Mouse (Mus musculus) testis, adult 2 months (tissue): Measurements from ENCODE around the gene Masp1. TPM values are rescaled to one million over a fixed set of nuclear protein-coding genes. Genes with fewer than 3 reads are reported as not detected.

Experiments used
- H3K27ac ChIP-seq: fragments of 200-500 bp; 2 replicates; pipeline ENCODE4 v1.5.1; 2012; ENCODE audit warnings: low read depth, low read length; ENCODE audit not compliant: control insufficient read depth, insufficient read depth
- H3K27me3 ChIP-seq: fragments of 200-500 bp; 2 replicates; pipeline ENCODE4 v1.6.1; 2012; ENCODE audit warnings: mild to moderate bottlenecking, low read length, moderate library complexity; ENCODE audit not compliant: control insufficient read depth, insufficient read depth
- H3K36me3 ChIP-seq: fragments of 200-500 bp; 2 replicates; pipeline ENCODE4 v1.6.1; 2012; ENCODE audit warnings: mild to moderate bottlenecking, low read length; ENCODE audit not compliant: control insufficient read depth, insufficient read depth
- H3K4me1 ChIP-seq: fragments of 200-500 bp; 2 replicates; pipeline ENCODE4 v1.6.1; 2012; ENCODE audit warnings: low read length; ENCODE audit not compliant: control insufficient read depth, insufficient read depth
- H3K4me3 ChIP-seq: fragments of 200-500 bp; 2 replicates; pipeline ENCODE4 v1.5.1; 2012; ENCODE audit warnings: low read depth, mild to moderate bottlenecking, low read length, moderate library complexity, mixed read lengths; ENCODE audit not compliant: control insufficient read depth
- CTCF ChIP-seq: fragments of 200-500 bp; IDR thresholded peaks from 2 replicates; pipeline ENCODE4 v1.5.1; 2012; ENCODE audit warnings: low read depth, mild to moderate bottlenecking, inconsistent platforms, low read length, moderate library complexity; ENCODE audit not compliant: control insufficient read depth, insufficient read depth, insufficient replicate concordance
- POLR2A ChIP-seq: fragments of 200-500 bp; IDR thresholded peaks from 2 replicates; pipeline ENCODE4 v1.6.1; 2012; ENCODE audit warnings: low read depth, mild to moderate bottlenecking, inconsistent platforms, low read length, moderate library complexity; ENCODE audit not compliant: control insufficient read depth
- polyA plus RNA-seq: library from polyadenylated mRNA; depleted of rRNA; stranded (reverse); fragments of >200 nt; gene quantifications from 2 replicates; pipeline ENCODE4 v1.2.3, GENCODE M21; 2012; rRNA removed

Gene Masp1
- polyA plus RNA-seq, 1 experiment = 0.65 TPM

DNA sequence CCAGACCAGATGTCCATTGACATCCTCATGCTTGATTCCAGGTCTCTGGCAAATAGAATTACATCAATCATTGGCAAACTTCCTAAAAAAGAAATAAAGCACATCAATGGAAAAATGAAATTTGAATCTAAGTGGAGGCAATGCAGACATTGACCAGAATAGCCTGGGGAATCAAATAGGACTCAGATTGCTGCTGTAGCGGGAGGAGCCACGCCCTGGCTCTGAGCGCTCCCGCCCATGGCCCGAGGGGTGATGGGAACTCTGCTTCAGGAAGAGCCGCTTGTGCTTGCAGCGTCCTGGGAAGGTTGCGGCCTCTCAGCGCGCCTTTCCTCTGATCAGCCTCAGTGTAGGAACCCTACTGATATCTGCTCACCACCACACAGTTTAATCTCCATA, 104.4 kb downstream of the Masp1 start:
- Histone ChIP-seq H3K4me3 (no peak overlapping the region; the same call in 1 of the 2 replicates), H3K4me1 (peaks cover 3% of the 10 kb centered on the region), H3K36me3 (no peaks in the 10 kb centered on the region), H3K27me3 (no peaks in the 10 kb centered on the region), H3K27ac (no peak overlapping the region)
- TF ChIP-seq POLR2A (no peak), CTCF (no peak)

DNA sequence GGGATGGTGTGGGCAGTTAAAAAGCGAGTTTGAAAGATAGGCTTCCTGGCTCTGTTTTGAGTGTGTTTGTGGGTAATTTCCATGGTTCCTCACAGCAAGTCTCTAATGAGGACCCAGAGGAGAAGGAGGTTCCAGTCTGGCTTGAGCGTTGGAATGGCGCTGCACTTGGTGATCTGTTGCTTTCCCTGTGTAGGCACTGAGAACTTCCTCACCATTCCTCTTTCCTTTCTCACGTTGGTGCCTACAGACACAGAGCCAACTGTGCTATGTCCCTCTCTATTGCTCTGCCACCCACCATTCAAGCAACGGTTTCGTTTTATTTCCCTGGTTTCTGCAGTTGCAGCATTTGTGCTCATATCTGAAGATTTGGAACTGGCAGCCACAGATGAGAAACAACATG, 107.7 kb downstream of the Masp1 start:
- Histone ChIP-seq H3K27me3 (no peaks in the 10 kb centered on the region), H3K27ac (no peak overlapping the region), H3K4me3 (no peak overlapping the region), H3K36me3 (no peaks in the 10 kb centered on the region), H3K4me1 (peaks cover 3% of the 10 kb centered on the region)
- TF ChIP-seq CTCF = no peak
- TF ChIP-seq POLR2A = no peak

DNA sequence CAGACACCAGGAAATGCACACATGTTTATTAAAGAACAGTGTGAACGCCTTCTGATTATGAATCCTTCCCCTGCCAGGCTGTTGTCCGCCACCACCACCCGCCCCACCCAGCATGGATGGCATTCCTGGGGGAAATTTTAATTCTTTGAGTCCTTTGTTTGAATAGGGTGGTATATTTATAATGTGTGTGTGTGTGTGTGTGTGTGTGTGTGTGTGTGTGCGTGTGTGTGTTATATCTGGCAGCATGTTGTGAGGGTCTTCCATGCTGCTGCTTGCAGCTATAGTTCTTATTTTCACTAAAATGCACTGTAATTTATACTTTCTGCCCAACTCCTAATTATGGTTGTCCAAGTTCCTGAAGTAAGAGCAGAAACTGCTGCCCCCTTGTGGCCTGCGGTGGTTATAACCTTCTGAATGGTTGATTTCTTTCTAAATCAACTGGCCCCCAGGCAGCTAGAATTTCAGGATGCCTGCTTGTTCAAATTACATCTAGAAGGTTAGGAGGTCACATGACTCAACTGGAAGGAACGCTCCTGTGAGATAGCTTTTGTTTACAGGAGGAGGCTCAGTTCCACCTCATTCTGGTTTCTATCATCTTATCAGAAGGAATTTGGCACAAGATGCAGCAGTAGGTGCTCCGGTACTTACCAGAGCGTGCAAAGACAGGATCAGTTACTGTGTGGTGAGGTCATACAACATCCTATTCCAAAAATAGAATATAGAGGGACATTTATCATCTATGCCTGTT, 117.4 kb downstream of the Masp1 start:
- Histone ChIP-seq H3K36me3 (no peaks in the 10 kb centered on the region), H3K4me3 (no peak overlapping the region), H3K27me3 (no peaks in the 10 kb centered on the region), H3K27ac (no peak overlapping the region), H3K4me1 (no peaks in the 10 kb centered on the region)
- TF ChIP-seq CTCF = no peak
- no peak for TF ChIP-seq POLR2A

DNA sequence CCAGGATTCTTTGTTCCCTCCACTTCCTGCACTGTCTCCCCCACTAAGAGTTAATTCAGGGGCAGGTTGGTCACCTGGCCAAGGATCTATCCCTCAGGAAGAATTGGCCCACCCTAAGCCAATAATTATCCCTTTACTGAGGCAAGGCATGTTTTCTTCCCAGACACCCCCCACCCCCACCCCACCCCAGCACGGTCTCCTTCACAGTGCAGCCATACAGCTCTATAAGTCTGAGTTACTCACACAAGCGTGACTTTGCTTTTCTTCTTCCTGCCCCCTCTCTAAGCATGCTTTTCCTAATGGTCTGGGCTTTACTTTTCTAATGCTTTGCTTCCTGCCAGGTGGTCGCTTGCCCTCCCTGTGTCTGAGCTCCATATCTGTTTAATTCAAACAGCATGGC, 118.7 kb downstream of the Masp1 start:
- Histone ChIP-seq H3K4me1 (no peaks in the 10 kb centered on the region), H3K27me3 (no peaks in the 10 kb centered on the region), H3K27ac (no peak overlapping the region; the same call in 1 of the 2 replicates), H3K36me3 (no peaks in the 10 kb centered on the region), H3K4me3 (no peak overlapping the region)
- TF ChIP-seq CTCF = no peak
- no peak for TF ChIP-seq POLR2A

DNA sequence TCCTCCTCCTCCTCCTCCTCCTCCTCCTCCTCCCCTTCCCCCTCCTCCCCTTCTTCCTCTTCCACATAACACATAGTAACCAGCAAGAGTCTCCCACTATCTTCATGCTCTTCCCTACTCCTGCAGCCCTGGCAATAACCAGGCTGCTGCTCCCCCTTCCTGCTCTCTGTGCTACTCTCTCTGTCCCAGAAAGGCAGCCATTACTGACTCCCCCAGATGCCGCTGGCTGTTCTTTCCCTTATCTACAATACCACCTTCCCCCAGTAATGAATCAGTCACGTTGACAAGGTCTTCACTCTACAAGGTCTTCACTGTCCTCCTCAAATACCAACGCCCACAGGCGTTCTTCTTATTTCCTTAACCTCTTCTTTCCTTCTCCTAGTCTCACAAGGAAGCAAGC, 119.2 kb downstream of the Masp1 start:
- H3K4me3 ChIP-seq = no peak overlapping the region
- H3K27me3 ChIP-seq = no peaks in the 10 kb centered on the region
- no peaks in the 10 kb centered on the region for H3K4me1 ChIP-seq
- no peak overlapping the region; the same call in 1 of the 2 replicates for H3K27ac ChIP-seq
- no peak for TF ChIP-seq POLR2A
- TF ChIP-seq CTCF = no peak
- H3K36me3 ChIP-seq = no peaks in the 10 kb centered on the region

Other genes with a start within 250 kb of the Masp1 start
- gene Rtp1, start 91.7 kb downstream of the Masp1 start, polyA plus RNA-seq = 0.32 and 0.41 TPM in 2 replicates
- gene Rtp4, start 524 bp downstream of the Masp1 start, polyA plus RNA-seq = 0.47 and 0.49 TPM in 2 replicates